Mouse (Mus musculus) CH12.LX (cell line): ENCODE measurements around the gene Dcbld1.

Source experiments
- CTCF ChIP-seq, 2 experiments: IDR thresholded peaks in 1 of 2; conservative IDR thresholded peaks in 1 of 2; 2 replicates each; pipeline ENCODE4 v1.5.1; 2011 to 2012; ENCODE audit warnings: low read depth in 2 of 2, low read length in 2 of 2, improper control_type of control experiment in 1 of 2, inconsistent platforms in 1 of 2, mild to moderate bottlenecking in 1 of 2, moderate library complexity in 1 of 2
- GABPA ChIP-seq: IDR thresholded peaks from 2 replicates; pipeline ENCODE4 v1.6.1; 2012; ENCODE audit warnings: low read depth, low read length, improper control_type of control experiment, inconsistent platforms; ENCODE audit not compliant: insufficient replicate concordance
- MYC ChIP-seq: IDR thresholded peaks from 2 replicates; pipeline ENCODE4 v1.6.1; 2011; ENCODE audit warnings: low read depth, mild to moderate bottlenecking, improper control_type of control experiment, low read length
- POLR2A ChIP-seq: IDR thresholded peaks from 2 replicates; pipeline ENCODE4 v1.6.1; 2011; ENCODE audit warnings: low read depth, mild to moderate bottlenecking, improper control_type of control experiment, low read length
- RAD21 ChIP-seq: IDR thresholded peaks from 2 replicates; pipeline ENCODE4 v1.6.1; 2011; ENCODE audit warnings: low read depth, mild to moderate bottlenecking, low read length, improper control_type of control experiment, moderate library complexity
- SIN3A ChIP-seq: IDR thresholded peaks from 2 replicates; pipeline ENCODE4 v1.6.1; 2012; ENCODE audit warnings: low read length, improper control_type of control experiment, inconsistent platforms
- SMC3 ChIP-seq: IDR thresholded peaks from 2 replicates; pipeline ENCODE4 v1.6.1; 2011; ENCODE audit warnings: low read depth, low read length, improper control_type of control experiment
- TBP ChIP-seq: conservative IDR thresholded peaks from 2 replicates; pipeline ENCODE4 v1.6.1; 2011; ENCODE audit warnings: low read depth, low read length, improper control_type of control experiment
- UBTF ChIP-seq: IDR thresholded peaks from 2 replicates; pipeline ENCODE4 v1.6.1; 2012; ENCODE audit warnings: low read depth, mild to moderate bottlenecking, inconsistent platforms, low read length, improper control_type of control experiment, moderate library complexity
- ZNF384 ChIP-seq: IDR thresholded peaks from 2 replicates; pipeline ENCODE4 v1.6.1; 2012; ENCODE audit warnings: low read depth, low read length, improper control_type of control experiment, inconsistent platforms

DNA sequence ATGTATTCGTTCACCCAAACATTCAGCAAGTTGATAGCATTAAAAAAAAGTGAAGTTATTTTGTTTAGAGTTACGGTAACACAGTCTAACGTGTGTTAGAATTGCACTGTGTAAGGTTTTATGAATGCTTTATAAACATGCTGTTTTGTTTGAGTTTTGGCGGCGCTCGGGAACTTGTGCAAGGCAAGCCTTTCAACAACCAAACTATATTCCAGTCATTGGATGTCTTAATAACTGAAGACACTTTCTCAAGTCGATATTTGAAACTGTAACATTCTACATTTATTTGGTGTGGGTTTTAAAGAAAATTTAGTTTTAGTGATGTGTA, 1.2 kb downstream of the Dcbld1 start:
- TF ChIP-seq TBP, result no peak
- TF ChIP-seq UBTF, result no peak
- no peak for TF ChIP-seq MYC
- no peak for TF ChIP-seq GABPA
- TF ChIP-seq CTCF (conservative IDR thresholded peaks at IDR 0.05 in 1 of 2, IDR thresholded peaks at IDR 0.05 in 1 of 2; ENCODE audit: low read depth in 2 of 2, low read length in 2 of 2), result no peak
- no peak for TF ChIP-seq POLR2A
- 0 out of 2 replicates have a peak, but pooled peaks have one; percentile 4 for TF ChIP-seq ZNF384
- TF ChIP-seq SIN3A, result no peak
- TF ChIP-seq RAD21, result no peak
- TF ChIP-seq SMC3, result no peak
